Mouse (Mus musculus) frontal cortex, postnatal 25 days (tissue): ENCODE data around the gene Gm17078.
A peak's percentile ranks its signal among the peaks of the same experiment; 100 is the strongest.
"Not testable (repeated sequence)": the region's sequence is repeated elsewhere in the genome, so short reads cannot be mapped to it uniquely, and the experiment has no call there.

ENCODE experiments used
- DNase-seq, 2 experiments: peaks; one replicate each; pipeline ENCODE4 v3.0.0; 2022; ENCODE audit warnings: low spot score in 2 of 2

The Gm17078 gene

GRCm38 (mm10) chr14:51611210-51611609 lies at the start of gene Gm17078:
TSS of gene Gm17078 (minus strand) at chr14:51611310.
- no peak for DNase-seq

- not testable (repeated sequence) for DNase-seq
Observed at GRCm38 (mm10) chr14:51635566-51635965, 24.5 kb upstream of the Gm17078 start, which contains the start of gene Gm4181. TSS of gene Gm4181 (minus strand) at chr14:51635666.

GRCm38 (mm10) chr14:51632426-51632825 lies 21.3 kb upstream of the Gm17078 start:
- DNase-seq: peak in 1 of 2 experiments; percentile 14

GRCm38 (mm10) chr14:51592039-51592438 lies 19.1 kb downstream of the Gm17078 start, which contains the start of gene Gm17174:
TSS of gene Gm17174 (minus strand) at chr14:51592139.
- not testable (repeated sequence) for DNase-seq

GRCm38 (mm10) chr14:51573963-51574362 lies 37.1 kb downstream of the Gm17078 start, which contains the start of gene Gm17175:
TSS of gene Gm17175 (minus strand) at chr14:51574063.
- not testable (repeated sequence) for DNase-seq
